Mouse (Mus musculus): ENCODE measurements around the gene Gm28036. TPM values are rescaled to one million over a fixed set of nuclear protein-coding genes. Genes with fewer than 3 reads are reported as not detected.

Gm28036 gene
- total RNA-seq, 1 experiment = 23.0 TPM

- 0 out of 2 replicates have a peak, but pooled peaks cover 4% of the 10 kb centered on the region for H3K36me3 ChIP-seq (ENCODE audit: control insufficient read depth, insufficient read depth, low read length, poor library complexity, severe bottlenecking)
- in situ Hi-C loops (cut with MboI; ENCODE audit: low sequenced_read_pairs in 2 of 2, unreplicated experiment in 2 of 2) = no loop called here
- TF ChIP-seq MAFK (IDR thresholded peaks at IDR 0.05; ENCODE audit: insufficient read depth, low read depth, low read length) = no peak
- no peak for TF ChIP-seq ZNF384 (IDR thresholded peaks at IDR 0.05; ENCODE audit: low read depth, low read length)
- no peak for TF ChIP-seq ZC3H11A (IDR thresholded peaks at IDR 0.05; ENCODE audit: borderline replicate concordance, low read depth, low read length)
- no peak for TF ChIP-seq CHD2 (IDR thresholded peaks at IDR 0.05; ENCODE audit: low read depth, low read length)
- TF ChIP-seq HCFC1 (IDR thresholded peaks at IDR 0.05; ENCODE audit: borderline replicate concordance, insufficient read depth, low read length) = no peak
- H3K4me1 ChIP-seq (ENCODE audit: control insufficient read depth in 2 of 2, insufficient read depth in 2 of 2, low read length in 2 of 2, poor library complexity in 1 of 2) = peaks cover 0 to 2% of the 10 kb centered on the region in 2 experiments; a peak in 1 of 4 replicates
- no peak overlapping the region for H3K27ac ChIP-seq (ENCODE audit: insufficient read depth, low read depth, low read length, poor library complexity, severe bottlenecking)
- H3K9me3 ChIP-seq (ENCODE audit: control insufficient read depth, insufficient read depth, low read depth, low read length) = no peaks in the 10 kb centered on the region
- H3K9ac ChIP-seq (ENCODE audit: insufficient read depth, low read depth, low read length, poor library complexity, severe bottlenecking) = no peak overlapping the region
- peak overlapping the region; percentile 83 to 100 for H3K4me3 ChIP-seq (ENCODE audit: insufficient read depth in 1 of 2, low read depth in 1 of 2, low read length in 2 of 2, poor library complexity in 1 of 2, severe bottlenecking in 1 of 2)
- no peak for DNase-seq (ENCODE audit: low read depth, low spot score)
Observed at GRCm38 (mm10) chr2:156066126-156066525, 60.8 kb downstream of the Gm28036 start.

GRCm38 (mm10) chr2:156065099-156066041, 61.5 kb downstream of the Gm28036 start, which contains the start of gene Spag4:
Gene Spag4, plus strand, starts transcription at chr2:156065175.
- TF ChIP-seq ZC3H11A (IDR thresholded peaks at IDR 0.05; ENCODE audit: borderline replicate concordance, low read depth, low read length) (no peak), ZNF384 (IDR thresholded peaks at IDR 0.05; ENCODE audit: low read depth, low read length) (no peak), MAFK (IDR thresholded peaks at IDR 0.05; ENCODE audit: insufficient read depth, low read depth, low read length) (no peak), CHD2 (IDR thresholded peaks at IDR 0.05; ENCODE audit: low read depth, low read length) (no peak), HCFC1 (IDR thresholded peaks at IDR 0.05; ENCODE audit: borderline replicate concordance, insufficient read depth, low read length) (no peak)
- in situ Hi-C loops (cut with MboI; ENCODE audit: low sequenced_read_pairs in 2 of 2, unreplicated experiment in 2 of 2) = no loop called here
- H3K4me3 ChIP-seq (ENCODE audit: insufficient read depth in 1 of 2, low read depth in 1 of 2, low read length in 2 of 2, poor library complexity in 1 of 2, severe bottlenecking in 1 of 2) = peak within 1 kb of the TSS; percentile 83 to 100
- H3K36me3 ChIP-seq (ENCODE audit: control insufficient read depth, insufficient read depth, low read length, poor library complexity, severe bottlenecking) = 0 out of 2 replicates have a peak, but pooled peaks cover 4% of the 10 kb centered on the region
- peak; percentile 69 for DNase-seq (ENCODE audit: low read depth, low spot score)
- H3K27ac ChIP-seq (ENCODE audit: insufficient read depth, low read depth, low read length, poor library complexity, severe bottlenecking) = 0 out of 2 replicates have a peak within 1 kb of the TSS, but pooled peaks have one; percentile 29
- no peaks in the 10 kb centered on the region for H3K9me3 ChIP-seq (ENCODE audit: control insufficient read depth, insufficient read depth, low read depth, low read length)
- peak within 1 kb of the TSS; percentile 76 for H3K9ac ChIP-seq (ENCODE audit: insufficient read depth, low read depth, low read length, poor library complexity, severe bottlenecking)
- H3K4me1 ChIP-seq (ENCODE audit: control insufficient read depth in 2 of 2, insufficient read depth in 2 of 2, low read length in 2 of 2, poor library complexity in 1 of 2) = peaks cover 0 to 2% of the 10 kb centered on the region in 2 experiments; a peak in 1 of 4 replicates

GRCm38 (mm10) chr2:156052816-156053215, 74.1 kb downstream of the Gm28036 start, which contains the start of gene Fer1l4:
Gene Fer1l4, minus strand, starts transcription at chr2:156052947.
- Histone ChIP-seq H3K36me3 (ENCODE audit: control insufficient read depth, insufficient read depth, low read length, poor library complexity, severe bottlenecking) (no peaks in the 10 kb centered on the region), H3K9me3 (ENCODE audit: control insufficient read depth, insufficient read depth, low read depth, low read length) (no peaks in the 10 kb centered on the region), H3K27ac (ENCODE audit: insufficient read depth, low read depth, low read length, poor library complexity, severe bottlenecking) (no peak within 1 kb of the TSS), H3K4me3 (ENCODE audit: insufficient read depth in 1 of 2, low read depth in 1 of 2, low read length in 2 of 2, poor library complexity in 1 of 2, severe bottlenecking in 1 of 2) (no peak within 1 kb of the TSS), H3K9ac (ENCODE audit: insufficient read depth, low read depth, low read length, poor library complexity, severe bottlenecking) (no peak within 1 kb of the TSS), H3K4me1 (ENCODE audit: control insufficient read depth in 2 of 2, insufficient read depth in 2 of 2, low read length in 2 of 2, poor library complexity in 1 of 2) (peaks cover 0 to 2% of the 10 kb centered on the region in 2 experiments; a peak in 1 of 4 replicates)
- TF ChIP-seq ZC3H11A (IDR thresholded peaks at IDR 0.05; ENCODE audit: borderline replicate concordance, low read depth, low read length) (no peak), HCFC1 (IDR thresholded peaks at IDR 0.05; ENCODE audit: borderline replicate concordance, insufficient read depth, low read length) (no peak), MAFK (IDR thresholded peaks at IDR 0.05; ENCODE audit: insufficient read depth, low read depth, low read length) (no peak), CHD2 (IDR thresholded peaks at IDR 0.05; ENCODE audit: low read depth, low read length) (no peak), ZNF384 (IDR thresholded peaks at IDR 0.05; ENCODE audit: low read depth, low read length) (no peak)
- in situ Hi-C loops (cut with MboI; ENCODE audit: low sequenced_read_pairs in 2 of 2, unreplicated experiment in 2 of 2) = no loop called here
- DNase-seq (ENCODE audit: low read depth, low spot score) = no peak

- 0 out of 2 replicates have a peak overlapping the region, but pooled peaks have one; percentile 1 for H3K9ac ChIP-seq (ENCODE audit: insufficient read depth, low read depth, low read length, poor library complexity, severe bottlenecking)
- TF ChIP-seq ZNF384 (IDR thresholded peaks at IDR 0.05; ENCODE audit: low read depth, low read length) = no peak
- TF ChIP-seq ZC3H11A (IDR thresholded peaks at IDR 0.05; ENCODE audit: borderline replicate concordance, low read depth, low read length) = no peak
- TF ChIP-seq CHD2 (IDR thresholded peaks at IDR 0.05; ENCODE audit: low read depth, low read length) = no peak
- no peak for TF ChIP-seq HCFC1 (IDR thresholded peaks at IDR 0.05; ENCODE audit: borderline replicate concordance, insufficient read depth, low read length)
- TF ChIP-seq MAFK (IDR thresholded peaks at IDR 0.05; ENCODE audit: insufficient read depth, low read depth, low read length) = no peak
Observed at GRCm38 (mm10) chr2:156047929-156048328, 79.0 kb downstream of the Gm28036 start.

More at GRCm38 (mm10) chr2:156047929-156048328, 79.0 kb downstream of the Gm28036 start:
- Histone ChIP-seq H3K4me1 (ENCODE audit: control insufficient read depth in 2 of 2, insufficient read depth in 2 of 2, low read length in 2 of 2, poor library complexity in 1 of 2) (peaks cover 0 to 4% of the 10 kb centered on the region in 2 experiments; a peak in 1 of 4 replicates), H3K4me3 (ENCODE audit: insufficient read depth in 1 of 2, low read depth in 1 of 2, low read length in 2 of 2, poor library complexity in 1 of 2, severe bottlenecking in 1 of 2) (no peak overlapping the region; a peak in 1 of 4 replicates), H3K36me3 (ENCODE audit: control insufficient read depth, insufficient read depth, low read length, poor library complexity, severe bottlenecking) (no peaks in the 10 kb centered on the region), H3K27ac (ENCODE audit: insufficient read depth, low read depth, low read length, poor library complexity, severe bottlenecking) (no peak overlapping the region), H3K9me3 (ENCODE audit: control insufficient read depth, insufficient read depth, low read depth, low read length) (no peaks in the 10 kb centered on the region)
- peak; percentile 51 for DNase-seq (ENCODE audit: low read depth, low spot score)
- in situ Hi-C loops (cut with MboI; ENCODE audit: low sequenced_read_pairs in 2 of 2, unreplicated experiment in 2 of 2) = no loop called here

Data from ES-E14 (cell line).